Mouse (Mus musculus) urinary bladder, postnatal 25 days (tissue): ENCODE results near the gene Gm9844.
"Not testable (repeated sequence)": the region's sequence is repeated elsewhere in the genome, so short reads cannot be mapped to it uniquely, and the experiment has no call there.

Source experiments
- DNase-seq: peaks from one replicate; pipeline ENCODE4 v3.0.0; 2022; ENCODE audit warnings: low spot score

Gm9844 gene

DNA sequence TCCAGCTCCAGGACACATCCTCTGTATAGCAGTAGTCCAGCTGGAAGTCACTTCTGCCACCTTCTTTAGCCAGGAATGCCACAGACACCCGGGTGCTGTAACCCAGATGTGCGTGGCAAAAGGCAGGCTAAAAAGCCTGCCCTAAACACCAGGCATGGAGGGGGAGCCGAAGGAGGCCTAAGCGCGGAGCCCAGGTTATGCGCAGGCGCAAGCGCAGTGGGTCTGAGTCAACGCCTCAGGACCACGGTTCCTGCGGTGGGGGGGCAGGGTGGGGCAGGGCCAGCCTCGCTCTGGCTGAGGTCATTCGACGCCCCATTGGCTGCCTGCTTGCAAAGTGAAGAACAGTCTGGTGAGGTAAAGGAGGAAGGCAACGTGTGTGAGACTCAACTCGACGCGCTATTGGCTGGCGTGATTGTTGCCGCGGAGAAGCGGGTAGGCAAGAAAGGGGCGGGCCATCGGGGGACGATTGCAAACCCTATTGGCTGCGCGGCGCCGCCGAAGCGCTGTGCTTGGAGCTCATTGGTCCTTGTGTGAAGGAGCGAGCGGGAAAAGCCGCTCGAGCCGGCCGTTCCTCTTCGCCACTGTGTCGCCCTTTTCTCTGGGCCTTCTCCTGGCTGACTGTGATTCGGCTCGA, 7.6 kb downstream of the Gm9844 start, which contains the start of the genes Lypd4 and Dmrtc2:
Gene Lypd4, minus strand, starts transcription at position 410 of the 634 bp plus-strand sequence.
Gene Dmrtc2, plus strand, starts transcription at position 526 of the 634 bp plus-strand sequence.
- DNase-seq, result no peak

DNA sequence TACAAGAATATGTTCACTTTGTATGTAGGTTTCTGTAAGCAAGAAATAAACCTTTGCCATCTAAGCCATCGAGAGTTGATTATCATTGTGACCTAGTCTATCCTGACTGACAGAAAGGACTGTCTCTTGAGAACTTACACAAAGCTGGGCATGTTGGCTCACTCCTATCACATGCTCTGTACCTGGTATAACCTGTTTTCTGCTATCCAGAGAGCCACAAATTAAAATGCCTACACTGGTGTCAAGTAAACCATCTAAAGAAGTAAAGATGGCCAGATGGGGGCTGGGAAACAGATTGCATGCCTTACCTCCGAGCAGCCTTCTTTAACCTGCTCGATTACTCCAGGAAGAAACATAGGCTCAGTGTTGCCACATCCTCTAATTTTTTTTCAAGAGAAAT, 15.6 kb downstream of the Gm9844 start:
- DNase-seq, result no peak

GRCm38 (mm10) chr7:24879620-24880019, 17.6 kb downstream of the Gm9844 start:
- no peak for DNase-seq

DNA sequence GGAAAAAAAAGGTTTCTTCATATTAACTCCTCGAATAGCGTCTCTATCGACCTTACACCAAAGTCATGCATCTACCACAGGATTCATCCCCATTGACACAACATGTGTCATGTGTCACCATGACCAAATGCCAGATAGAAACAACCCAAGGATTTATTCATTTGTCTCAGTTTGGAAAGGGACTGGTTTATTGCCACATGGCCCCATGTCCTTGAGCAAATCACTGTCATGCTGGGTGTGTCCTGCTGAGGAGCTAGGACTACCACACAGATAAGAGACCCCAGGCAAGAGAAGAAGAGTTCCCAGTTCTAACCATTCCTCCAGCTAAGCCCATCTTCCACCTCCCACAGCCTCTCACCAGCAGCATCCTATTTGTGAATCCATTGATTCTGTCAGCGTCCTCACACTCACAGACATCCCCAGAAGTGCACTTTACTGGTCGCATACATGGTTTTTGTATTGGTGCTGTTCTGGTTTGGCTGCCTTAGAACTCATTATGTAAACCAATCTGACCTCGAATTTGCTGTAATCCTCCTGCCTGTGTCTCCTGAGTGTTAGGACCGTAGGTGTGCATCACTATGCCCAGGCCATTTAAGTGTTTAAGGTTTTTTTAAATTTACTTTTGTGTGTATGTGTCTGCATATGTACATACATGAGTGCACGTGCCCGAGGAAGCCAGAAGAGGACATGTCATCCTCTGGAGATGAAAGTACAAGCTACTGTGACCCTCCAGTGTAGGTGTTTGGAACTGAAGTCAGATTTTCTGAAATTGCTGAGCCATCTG, 20.6 kb downstream of the Gm9844 start:
- DNase-seq, result no peak

DNA sequence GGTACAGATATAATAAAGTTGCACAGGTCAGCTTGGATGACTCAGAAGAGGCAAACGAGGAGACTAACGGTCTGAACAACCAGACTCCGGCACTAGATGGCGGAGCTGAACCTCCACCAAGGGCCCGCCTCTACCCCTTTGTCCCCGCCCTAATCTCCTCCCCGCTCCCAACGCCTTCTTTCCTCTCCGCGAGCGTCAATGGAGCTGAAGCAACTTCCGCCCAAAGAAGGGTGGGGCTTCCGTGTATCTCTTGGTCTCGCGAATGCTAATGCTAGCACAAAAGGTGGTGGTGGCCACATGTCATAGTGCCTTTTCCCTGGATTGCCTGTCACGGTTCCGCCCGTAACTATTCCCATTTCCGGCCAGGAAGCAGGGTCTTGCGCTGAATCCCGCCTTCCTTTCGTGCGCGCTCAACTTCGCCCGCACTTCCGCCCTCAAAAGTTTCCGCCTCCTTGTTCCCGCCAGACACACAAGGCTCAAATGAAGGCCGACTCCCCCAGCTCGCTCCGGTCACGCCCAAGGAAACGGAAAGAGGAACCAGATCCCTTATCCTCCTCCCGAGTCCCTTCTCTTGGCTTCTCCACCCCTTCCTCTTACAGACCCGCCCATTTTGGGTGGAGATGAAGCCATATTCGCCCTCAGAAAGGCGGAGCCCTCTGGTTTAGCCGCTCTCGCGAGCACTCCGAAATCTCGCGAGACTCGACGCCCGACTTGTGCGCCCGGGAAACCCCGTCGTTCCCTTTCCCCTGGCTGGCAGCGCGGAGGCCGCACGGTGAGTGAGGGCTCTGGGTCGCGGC, 22.1 kb downstream of the Gm9844 start, which contains the start of gene Rps19:
Gene Rps19, plus strand, starts transcription at position 476 of the 797 bp plus-strand sequence.
- peak; percentile 98 for DNase-seq

GRCm38 (mm10) chr7:24884693-24885291, 22.8 kb downstream of the Gm9844 start:
- no peak for DNase-seq

- DNase-seq, result no peak
These were observed 23.7 kb downstream of the Gm9844 start for GRCm38 (mm10) chr7:24885468-24886307.

DNA sequence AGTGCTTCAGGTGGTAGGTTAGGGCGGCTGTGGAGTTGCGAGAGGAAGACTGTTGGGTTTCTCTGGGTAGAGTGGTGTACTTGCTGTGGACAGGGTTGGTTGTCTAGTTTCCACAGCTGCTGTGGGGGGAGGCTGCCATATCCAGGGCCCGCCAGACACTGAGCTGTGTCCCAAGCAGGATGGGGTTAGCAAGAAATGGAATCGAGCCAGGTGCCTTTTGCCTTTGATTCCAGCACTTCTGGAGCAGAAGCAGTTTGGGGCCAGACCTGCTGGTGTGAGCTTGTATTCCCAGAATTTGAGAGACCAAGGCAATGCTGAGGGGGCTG, 24.3 kb downstream of the Gm9844 start:
- no peak for DNase-seq

DNA sequence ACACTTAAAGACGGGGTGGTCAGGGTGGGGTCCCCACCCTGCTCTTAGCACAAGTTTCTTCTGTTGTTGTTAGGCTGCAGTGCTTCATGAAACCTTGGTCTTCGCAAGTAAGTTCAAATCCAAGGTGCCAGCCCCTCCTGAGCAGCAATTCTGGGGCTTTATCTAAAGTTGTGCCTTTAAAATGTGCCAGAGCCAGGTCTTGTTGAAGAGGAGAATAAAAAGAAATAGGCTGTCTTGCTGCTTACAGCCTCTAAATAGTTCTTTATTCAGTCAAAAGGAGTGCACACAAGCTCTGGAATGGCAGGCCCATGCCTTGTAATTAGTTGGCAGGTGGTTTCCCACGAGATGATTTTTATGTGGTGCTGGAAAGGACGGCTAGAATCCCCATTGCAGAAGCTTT, 25.1 kb downstream of the Gm9844 start:
- DNase-seq, result no peak

DNA sequence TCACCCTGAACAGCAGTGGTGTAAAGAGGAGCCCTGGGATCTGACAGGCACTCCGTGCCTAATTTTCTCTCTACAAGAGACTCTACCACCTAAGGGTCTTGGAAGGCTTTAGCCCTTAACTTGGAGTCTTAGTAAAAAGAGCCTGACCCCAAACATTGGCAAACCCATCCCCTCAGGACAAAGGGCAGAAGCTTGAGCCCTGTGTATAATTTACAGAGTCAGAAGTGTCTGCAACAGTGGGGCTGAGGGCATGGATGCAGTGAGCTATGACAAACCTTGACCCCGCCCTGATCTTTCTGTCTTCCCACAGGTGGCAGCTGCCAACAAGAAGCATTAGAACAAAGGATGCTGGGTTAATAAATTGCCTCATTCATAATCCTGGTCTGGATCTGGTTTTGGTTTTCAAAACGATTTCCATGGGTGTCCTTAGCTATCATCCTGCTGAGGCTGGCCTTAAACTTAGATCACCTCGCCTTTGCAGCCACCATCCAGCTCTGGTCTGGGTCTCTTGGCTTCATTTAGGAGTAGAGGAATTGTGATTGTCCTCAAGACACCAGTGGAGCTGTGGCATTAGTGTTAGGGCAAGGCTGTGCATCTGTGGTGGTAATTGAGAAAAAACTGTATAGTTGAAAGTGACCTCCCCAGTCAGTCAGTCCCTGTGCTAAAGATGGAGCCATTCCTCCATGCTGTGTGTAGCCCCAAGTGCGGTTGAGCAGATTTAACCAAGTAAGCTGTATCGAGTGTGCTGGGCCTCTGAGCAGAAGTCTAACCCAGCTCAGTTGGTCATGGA, 27.6 kb downstream of the Gm9844 start:
- DNase-seq, result no peak

DNA sequence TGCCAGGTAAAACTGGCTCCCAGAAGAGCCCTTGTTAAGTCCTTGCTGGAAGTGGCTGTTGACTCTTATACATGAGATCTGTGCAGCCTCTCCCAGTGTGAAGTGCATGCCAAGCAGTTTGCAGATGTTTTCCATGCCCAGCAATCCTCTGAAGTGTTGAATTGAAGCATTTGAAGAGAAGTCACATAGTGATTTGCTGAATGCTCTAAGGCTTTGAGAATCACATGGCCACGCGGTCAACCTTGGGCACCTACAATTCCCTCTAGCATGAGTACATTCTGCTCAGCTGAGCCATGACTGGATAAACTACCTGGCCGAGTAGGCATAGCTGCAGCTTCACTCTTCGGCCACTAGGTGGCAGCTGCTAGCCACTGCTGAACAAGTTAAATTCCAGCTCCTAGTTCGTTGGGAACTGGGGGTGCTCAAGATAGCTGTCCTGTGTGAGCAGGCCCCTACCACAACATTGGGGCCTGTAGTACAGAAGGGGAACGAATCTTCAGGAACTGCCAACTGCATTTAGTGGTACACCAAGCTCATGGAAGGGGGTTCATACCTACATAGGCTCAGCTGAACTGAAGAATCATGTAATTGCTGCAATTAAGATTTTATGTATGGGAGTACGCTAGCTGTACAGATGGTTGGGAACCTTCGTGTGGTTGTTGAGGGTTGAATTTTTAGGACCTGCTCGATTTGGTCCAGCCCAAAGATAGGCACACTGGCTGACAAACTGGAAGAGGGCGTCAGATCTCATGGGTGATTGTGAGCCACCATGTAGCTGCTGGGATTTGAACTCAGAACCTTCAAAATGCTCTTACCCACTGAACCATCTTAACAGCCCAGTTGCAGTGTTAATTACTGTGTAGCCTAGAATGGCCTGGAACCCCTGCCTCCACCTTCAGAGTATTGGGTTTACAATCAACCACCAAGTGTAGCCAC, 28.5 kb downstream of the Gm9844 start:
- peak; percentile 63 for DNase-seq

- no peak for DNase-seq
These were observed 29.5 kb downstream of the Gm9844 start for GRCm38 (mm10) chr7:24891241-24892124.

- DNase-seq, result no peak
These were observed 30.1 kb downstream of the Gm9844 start for GRCm38 (mm10) chr7:24892125-24892583.

- not testable (repeated sequence) for DNase-seq
These were observed 33.7 kb downstream of the Gm9844 start for GRCm38 (mm10) chr7:24895749-24896148.

- no peak for DNase-seq
These were observed 34.3 kb downstream of the Gm9844 start for GRCm38 (mm10) chr7:24896269-24896668.

DNA sequence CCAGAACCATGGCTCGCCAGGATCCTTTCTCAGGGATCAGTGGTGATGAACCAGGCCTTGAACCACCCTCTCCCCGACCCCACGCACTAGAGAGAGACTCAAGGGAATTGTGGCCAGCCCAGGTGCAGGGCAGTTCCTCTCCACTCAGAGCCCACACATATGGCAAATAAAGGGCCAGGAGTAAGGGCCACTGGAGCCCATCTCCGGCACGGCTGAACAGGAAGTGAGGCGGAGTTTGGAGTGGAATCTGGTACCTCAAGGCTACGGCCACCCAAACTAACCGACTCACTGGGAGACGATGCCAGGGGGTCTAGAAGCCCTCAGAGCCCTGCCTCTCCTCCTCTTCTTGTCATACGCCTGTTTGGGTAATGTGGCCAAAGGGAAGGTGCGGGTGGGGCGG, 35.2 kb downstream of the Gm9844 start, which contains the start of gene Cd79a:
Gene Cd79a, plus strand, starts transcription at position 158 of the 400 bp plus-strand sequence.
- DNase-seq, result no peak

DNA sequence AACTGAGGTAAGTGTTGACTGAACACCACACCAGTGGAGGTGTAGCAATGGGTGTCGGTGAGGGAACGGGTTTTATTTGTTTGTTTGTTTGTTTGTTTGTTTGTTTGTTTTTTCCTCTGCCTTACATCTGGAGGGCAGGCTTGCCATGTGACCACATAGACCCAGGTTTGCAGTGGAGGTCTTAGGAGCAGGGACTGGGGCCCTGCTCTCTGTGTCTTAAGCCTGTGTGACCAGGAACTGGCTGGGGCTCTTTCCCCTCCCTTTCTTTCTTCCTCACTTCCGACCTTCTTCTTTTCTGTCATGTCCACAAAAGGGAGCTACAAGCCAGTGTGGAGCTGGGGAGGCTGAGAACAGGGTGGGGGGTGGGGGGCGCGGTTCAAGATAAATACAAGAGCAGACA, 35.9 kb downstream of the Gm9844 start:
- DNase-seq, result no peak

DNA sequence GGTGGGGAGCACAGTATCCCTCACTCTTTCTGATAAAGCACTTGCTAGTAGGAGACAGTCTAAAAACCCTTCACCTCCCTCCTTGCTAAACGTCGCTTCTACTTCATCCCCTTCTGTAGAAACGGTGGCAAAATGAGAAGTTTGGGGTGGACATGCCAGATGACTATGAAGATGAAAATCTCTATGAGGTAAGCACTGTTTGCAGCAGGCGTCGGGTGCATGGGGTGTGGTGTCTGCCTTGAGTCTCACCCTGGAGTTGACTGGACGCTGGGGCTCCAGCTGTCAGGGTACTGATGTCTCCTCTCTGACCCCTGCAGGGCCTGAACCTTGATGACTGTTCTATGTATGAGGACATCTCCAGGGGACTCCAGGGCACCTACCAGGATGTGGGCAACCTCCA, 39.1 kb downstream of the Gm9844 start:
- no peak for DNase-seq
